Mouse (Mus musculus) liver, embryonic 15.5 days (tissue): ENCODE measurements at regions not wholly inside any gene's neighbourhood (a gene's known extent, or its start where the extent isn't known, plus 50 kb on each side); places are given as distances from the start of the nearest gene placed in this dataset.

ENCODE experiments used
- ATAC-seq: fragments of 200-750 bp; cut with Nextera tagmentation; 2 replicates; pipeline ENCODE4 v1.8.0; 2017; ENCODE audit warnings: moderate number of reproducible peaks, mild to moderate bottlenecking, moderate library complexity; ENCODE audit not compliant: insufficient read depth
- H3K27ac ChIP-seq: fragments of 300-500 bp; sonication (generic); replicated peaks from 2 replicates; pipeline ENCODE4 v1.5.1; 2015; ENCODE audit warnings: mild to moderate bottlenecking, inconsistent platforms
- H3K27me3 ChIP-seq: fragments of 300-500 bp; sonication (generic); 2 replicates; pipeline ENCODE4 v1.6.1; 2015; ENCODE audit warnings: mild to moderate bottlenecking, inconsistent platforms
- H3K36me3 ChIP-seq: fragments of 300-500 bp; sonication (generic); replicated peaks from 2 replicates; pipeline ENCODE4 v1.6.1; 2015; ENCODE audit warnings: moderate library complexity, mild to moderate bottlenecking, inconsistent platforms
- H3K4me1 ChIP-seq: fragments of 300-500 bp; sonication (generic); replicated peaks from 2 replicates; pipeline ENCODE4 v1.6.1; 2015; ENCODE audit warnings: inconsistent platforms
- H3K4me2 ChIP-seq: fragments of 300-500 bp; sonication (generic); 2 replicates; pipeline ENCODE4 v1.6.1; 2015; ENCODE audit warnings: moderate library complexity, mild to moderate bottlenecking, inconsistent platforms
- H3K4me3 ChIP-seq: fragments of 300-500 bp; sonication (generic); replicated peaks from 2 replicates; pipeline ENCODE4 v1.5.1; 2015; ENCODE audit warnings: mild to moderate bottlenecking, inconsistent platforms
- H3K9ac ChIP-seq: fragments of 300-500 bp; sonication (generic); 2 replicates; pipeline ENCODE4 v1.6.1; 2015; ENCODE audit warnings: moderate library complexity, mild to moderate bottlenecking, inconsistent platforms
- H3K9me3 ChIP-seq: fragments of 300-500 bp; sonication (generic); replicated peaks from 2 replicates; pipeline ENCODE4 v1.6.1; 2016; ENCODE audit warnings: inconsistent platforms
- WGBS: fragments of 180-500 bp; shearing (Covaris S2); methylation state at CpG from one replicate; pipeline ENCODE4 v1.1.7; 2015; ENCODE audit warnings: mixed read lengths; ENCODE audit not compliant: insufficient replicate concordance; 5-methylcytosine and 5-hydroxymethylcytosine counted together

- Histone ChIP-seq H3K27me3 (no peaks in the 10 kb centered on the region), H3K27ac (no peak overlapping the region), H3K4me2 (no peak overlapping the region), H3K36me3 (no peaks in the 10 kb centered on the region), H3K9me3 (no peaks in the 10 kb centered on the region), H3K4me1 (no peaks in the 10 kb centered on the region), H3K4me3 (no peak overlapping the region), H3K9ac (no peak overlapping the region)
- no peak for ATAC-seq
- 20% methylated on average over 13 of the region's 13 CpGs for WGBS
Measured at GRCm38 (mm10) chr9:61069553-61070314, 275.4 kb downstream of the Uaca start.

GRCm38 (mm10) chr9:61070315-61070707, 276.0 kb downstream of the Uaca start:
- Histone ChIP-seq H3K4me2 (no peak overlapping the region), H3K36me3 (no peaks in the 10 kb centered on the region), H3K27ac (no peak overlapping the region), H3K9ac (no peak overlapping the region), H3K9me3 (no peaks in the 10 kb centered on the region), H3K27me3 (no peaks in the 10 kb centered on the region), H3K4me3 (no peak overlapping the region), H3K4me1 (no peaks in the 10 kb centered on the region)
- ATAC-seq: no peak
- 61% methylated on average over 8 of the region's 8 CpGs for WGBS

- Histone ChIP-seq H3K4me1 (no peaks in the 10 kb centered on the region), H3K4me3 (no peak overlapping the region), H3K36me3 (no peaks in the 10 kb centered on the region), H3K4me2 (no peak overlapping the region), H3K27me3 (no peaks in the 10 kb centered on the region), H3K27ac (no peak overlapping the region), H3K9me3 (no peaks in the 10 kb centered on the region), H3K9ac (no peak overlapping the region)
- 56% methylated on average over 9 of the region's 9 CpGs for WGBS
- ATAC-seq: no peak
Measured at GRCm38 (mm10) chr9:61070861-61071260, 276.5 kb downstream of the Uaca start.

GRCm38 (mm10) chr9:61073482-61073881, 279.1 kb downstream of the Uaca start:
- Histone ChIP-seq H3K4me3 (no peak overlapping the region), H3K9ac (no peak overlapping the region), H3K27me3 (no peaks in the 10 kb centered on the region), H3K27ac (no peak overlapping the region), H3K36me3 (no peaks in the 10 kb centered on the region), H3K4me1 (no peaks in the 10 kb centered on the region), H3K4me2 (no peak overlapping the region), H3K9me3 (no peaks in the 10 kb centered on the region)
- ATAC-seq: no peak
- WGBS: 37% methylated on average over 4 of the region's 4 CpGs

- Histone ChIP-seq H3K4me2 (no peak overlapping the region), H3K4me1 (no peaks in the 10 kb centered on the region), H3K9me3 (no peaks in the 10 kb centered on the region), H3K9ac (no peak overlapping the region), H3K27me3 (no peaks in the 10 kb centered on the region), H3K27ac (no peak overlapping the region), H3K4me3 (no peak overlapping the region), H3K36me3 (no peaks in the 10 kb centered on the region)
- no peak for ATAC-seq
- 60% methylated on average over 4 of the region's 4 CpGs for WGBS
Measured at GRCm38 (mm10) chr9:61075071-61075470, 280.7 kb downstream of the Uaca start.

GRCm38 (mm10) chr9:61077181-61077580, 282.8 kb downstream of the Uaca start:
- Histone ChIP-seq H3K9ac (no peak overlapping the region), H3K27ac (no peak overlapping the region), H3K4me3 (no peak overlapping the region), H3K9me3 (no peaks in the 10 kb centered on the region), H3K36me3 (no peaks in the 10 kb centered on the region), H3K27me3 (no peaks in the 10 kb centered on the region), H3K4me1 (no peaks in the 10 kb centered on the region), H3K4me2 (no peak overlapping the region)
- ATAC-seq: no peak
- 53% methylated on average over 2 of the region's 2 CpGs for WGBS

- H3K9me3 ChIP-seq: no peaks in the 10 kb centered on the region
- H3K9ac ChIP-seq: no peak overlapping the region
- no peak overlapping the region for H3K4me3 ChIP-seq
- H3K4me2 ChIP-seq: no peak overlapping the region
- no peak overlapping the region for H3K27ac ChIP-seq
- 60% methylated on average over 4 of the region's 4 CpGs for WGBS
- H3K4me1 ChIP-seq: no peaks in the 10 kb centered on the region
- no peaks in the 10 kb centered on the region for H3K27me3 ChIP-seq
- no peak for ATAC-seq
- H3K36me3 ChIP-seq: no peaks in the 10 kb centered on the region
Measured at GRCm38 (mm10) chr9:61077807-61078206, 283.5 kb downstream of the Uaca start.

GRCm38 (mm10) chr9:61081474-61082021, 287.2 kb downstream of the Uaca start:
- Histone ChIP-seq H3K36me3 (no peaks in the 10 kb centered on the region), H3K27ac (no peak overlapping the region), H3K9me3 (no peaks in the 10 kb centered on the region), H3K9ac (no peak overlapping the region), H3K4me2 (no peak overlapping the region), H3K4me3 (no peak overlapping the region), H3K27me3 (no peaks in the 10 kb centered on the region), H3K4me1 (no peaks in the 10 kb centered on the region)
- 67% methylated on average over 16 of the region's 16 CpGs for WGBS
- ATAC-seq: no peak

- H3K4me1 ChIP-seq: no peaks in the 10 kb centered on the region
- no peak overlapping the region for H3K9ac ChIP-seq
- H3K27me3 ChIP-seq: no peaks in the 10 kb centered on the region
- WGBS: 58% methylated on average over 13 of the region's 13 CpGs
- no peak overlapping the region for H3K4me2 ChIP-seq
- H3K36me3 ChIP-seq: no peaks in the 10 kb centered on the region
- H3K27ac ChIP-seq: no peak overlapping the region
- H3K4me3 ChIP-seq: no peak overlapping the region
- no peaks in the 10 kb centered on the region for H3K9me3 ChIP-seq
- no peak for ATAC-seq
Measured at GRCm38 (mm10) chr9:61084655-61085230, 287.4 kb upstream of the Tle3 start.

- ATAC-seq: no peak
- WGBS: 49% methylated on average over 3 of the region's 3 CpGs
Measured at GRCm38 (mm10) chr9:61087035-61087434, 285.1 kb upstream of the Tle3 start.

GRCm38 (mm10) chr9:61089066-61089686, 283.0 kb upstream of the Tle3 start:
- Histone ChIP-seq H3K4me2 (no peak overlapping the region), H3K9ac (no peak overlapping the region), H3K4me1 (no peaks in the 10 kb centered on the region), H3K9me3 (no peaks in the 10 kb centered on the region), H3K27me3 (no peaks in the 10 kb centered on the region), H3K4me3 (no peak overlapping the region), H3K36me3 (no peaks in the 10 kb centered on the region), H3K27ac (no peak overlapping the region)
- WGBS: 44% methylated on average over 2 of the region's 2 CpGs
- ATAC-seq: no peak

More at GRCm38 (mm10) chr9:61087035-61087434, 285.1 kb upstream of the Tle3 start:
- Histone ChIP-seq H3K4me3 (no peak overlapping the region), H3K4me1 (no peaks in the 10 kb centered on the region), H3K36me3 (no peaks in the 10 kb centered on the region), H3K4me2 (no peak overlapping the region), H3K9ac (no peak overlapping the region), H3K27me3 (no peaks in the 10 kb centered on the region), H3K9me3 (no peaks in the 10 kb centered on the region), H3K27ac (no peak overlapping the region)
